Mouse (Mus musculus): Measurements from ENCODE around the gene Cdc42bpb.

The Cdc42bpb gene

GRCm38 (mm10) chr12:111377376-111377973 is at the start of gene Cdc42bpb:
TSS of gene Cdc42bpb (minus strand) at chr12:111377718.
- DNase-seq (ENCODE audit: low spot score) = peak; percentile 94

- peak; percentile 94 for DNase-seq (ENCODE audit: low spot score)
Observed at GRCm38 (mm10) chr12:111425789-111426460, 48.4 kb upstream of the Cdc42bpb start.

GRCm38 (mm10) chr12:111425258-111425657 is 47.7 kb upstream of the Cdc42bpb start:
- DNase-seq (ENCODE audit: low spot score) = peak; percentile 86

GRCm38 (mm10) chr12:111424547-111424946 is 47.0 kb upstream of the Cdc42bpb start:
- no peak for DNase-seq (ENCODE audit: low spot score)

GRCm38 (mm10) chr12:111423570-111424129 is 46.1 kb upstream of the Cdc42bpb start:
- no peak for DNase-seq (ENCODE audit: low spot score)

- DNase-seq (ENCODE audit: low spot score) = no peak
Observed at GRCm38 (mm10) chr12:111422852-111423251, 45.3 kb upstream of the Cdc42bpb start.

- no peak for DNase-seq (ENCODE audit: low spot score)
Observed at GRCm38 (mm10) chr12:111420946-111421709, 43.6 kb upstream of the Cdc42bpb start.

- DNase-seq (ENCODE audit: low spot score) = no peak
Observed at GRCm38 (mm10) chr12:111419918-111420317, 42.4 kb upstream of the Cdc42bpb start.

- no peak for DNase-seq (ENCODE audit: low spot score)
Observed at GRCm38 (mm10) chr12:111416921-111417779, 39.6 kb upstream of the Cdc42bpb start, which contains the start of gene Exoc3l4. TSS of gene Exoc3l4 (plus strand) at chr12:111417017.

- peak; percentile 88 for DNase-seq (ENCODE audit: low spot score)
Observed at GRCm38 (mm10) chr12:111413300-111413699, 35.8 kb upstream of the Cdc42bpb start.

GRCm38 (mm10) chr12:111412581-111413284 is 35.2 kb upstream of the Cdc42bpb start:
- DNase-seq (ENCODE audit: low spot score) = no peak

GRCm38 (mm10) chr12:111411631-111412355 is 34.3 kb upstream of the Cdc42bpb start:
- no peak for DNase-seq (ENCODE audit: low spot score)

- no peak for DNase-seq (ENCODE audit: low spot score)
Observed at GRCm38 (mm10) chr12:111409583-111409982, 32.1 kb upstream of the Cdc42bpb start.

GRCm38 (mm10) chr12:111406622-111407021 is 29.1 kb upstream of the Cdc42bpb start, which contains the start of gene Lbhd2:
TSS of gene Lbhd2 (plus strand) at chr12:111406809.
- no peak for DNase-seq (ENCODE audit: low spot score)

- no peak for DNase-seq (ENCODE audit: low spot score)
Observed at GRCm38 (mm10) chr12:111404880-111405279, 27.4 kb upstream of the Cdc42bpb start.

- DNase-seq (ENCODE audit: low spot score) = peak; percentile 78
Observed at GRCm38 (mm10) chr12:111401454-111402184, 24.1 kb upstream of the Cdc42bpb start.

- no peak for DNase-seq (ENCODE audit: low spot score)
Observed at GRCm38 (mm10) chr12:111396997-111397396, 19.5 kb upstream of the Cdc42bpb start.

- DNase-seq (ENCODE audit: low spot score) = no peak
Observed at GRCm38 (mm10) chr12:111394008-111394407, 16.5 kb upstream of the Cdc42bpb start.

- no peak for DNase-seq (ENCODE audit: low spot score)
Observed at GRCm38 (mm10) chr12:111387146-111387545, 9.6 kb upstream of the Cdc42bpb start.
